Mouse (Mus musculus) left cerebral cortex, postnatal 36 days (tissue): Measurements from ENCODE around the gene Pde4d. TPM values are rescaled to one million over a fixed set of nuclear protein-coding genes. Genes with fewer than 3 reads are reported as not detected.

Experiments
- DNase-seq, 2 experiments: peaks; one replicate each; pipeline ENCODE4 v3.0.0; 2021 to 2022; ENCODE audit warnings: low spot score in 2 of 2, mixed read lengths in 1 of 2
- intact Hi-C: fragments of 180-260 bp; cut with DNase I; formaldehyde crosslinking; loops from one replicate; pipeline ENCODE4 v1.15.1; 2025
- total RNA-seq, 2 experiments: library from RNA; stranded (reverse); gene quantifications; 2 replicates each; pipeline ENCODE4 v1.2.3; 2021

Gene Pde4d
- total RNA-seq, 2 experiments from 2014 or later, result 110 to 119 TPM

GRCm38 (mm10) chr13:109820141-109820540 lies 1370.4 kb downstream of the Pde4d start:
- intact Hi-C loops, result loop anchor here (5.0 kb wide), 1 partner anchor 82 kb away; no protein-coding TSS in a partner anchor
- no peak for DNase-seq

- DNase-seq, result no peak
- intact Hi-C loops, result loop anchor here (5.0 kb wide), 1 partner anchor 81 kb away; no protein-coding TSS in a partner anchor
Observed at GRCm38 (mm10) chr13:109820866-109821265, 1371.1 kb downstream of the Pde4d start.

GRCm38 (mm10) chr13:109821725-109822412 lies 1372.1 kb downstream of the Pde4d start:
- no peak for DNase-seq
- intact Hi-C loops, result loop anchor here (5.0 kb wide), 1 partner anchor 80 kb away; no protein-coding TSS in a partner anchor

GRCm38 (mm10) chr13:109822413-109823298 lies 1372.9 kb downstream of the Pde4d start:
- DNase-seq, result peak; percentile 92 to 93
- intact Hi-C loops, result loop anchor here (5.0 kb wide), 1 partner anchor 80 kb away; no protein-coding TSS in a partner anchor

- peak in 1 of 2 experiments; percentile 15 for DNase-seq
- intact Hi-C loops, result loop anchor here (5.0 kb wide), 1 partner anchor 79 kb away; no protein-coding TSS in a partner anchor
Observed at GRCm38 (mm10) chr13:109823307-109824031, 1373.7 kb downstream of the Pde4d start.

GRCm38 (mm10) chr13:109825891-109826290 lies 1376.1 kb downstream of the Pde4d start:
- no peak for DNase-seq
- intact Hi-C loops, result no loop called here

GRCm38 (mm10) chr13:109827341-109827740 lies 1377.6 kb downstream of the Pde4d start:
- intact Hi-C loops, result no loop called here
- no peak for DNase-seq

- no peak for DNase-seq
- intact Hi-C loops, result no loop called here
Observed at GRCm38 (mm10) chr13:109827909-109828308, 1378.2 kb downstream of the Pde4d start.

GRCm38 (mm10) chr13:109829444-109829843 lies 1379.7 kb downstream of the Pde4d start:
- intact Hi-C loops, result no loop called here
- no peak for DNase-seq

GRCm38 (mm10) chr13:109834935-109835334 lies 1385.2 kb downstream of the Pde4d start:
- DNase-seq, result no peak
- intact Hi-C loops, result no loop called here

GRCm38 (mm10) chr13:109837453-109837852 lies 1387.7 kb downstream of the Pde4d start:
- DNase-seq, result no peak
- intact Hi-C loops, result no loop called here

GRCm38 (mm10) chr13:109837921-109838320 lies 1388.2 kb downstream of the Pde4d start:
- intact Hi-C loops, result no loop called here
- no peak for DNase-seq

GRCm38 (mm10) chr13:109840251-109840650 lies 1390.5 kb downstream of the Pde4d start:
- intact Hi-C loops, result no loop called here
- DNase-seq, result no peak

- intact Hi-C loops, result no loop called here
- DNase-seq, result no peak
Observed at GRCm38 (mm10) chr13:109841140-109841822, 1391.5 kb downstream of the Pde4d start.

GRCm38 (mm10) chr13:109842982-109843381 lies 1393.2 kb downstream of the Pde4d start:
- intact Hi-C loops, result no loop called here

GRCm38 (mm10) chr13:109844828-109845227 lies 1395.1 kb downstream of the Pde4d start:
- intact Hi-C loops, result no loop called here
- no peak for DNase-seq

More at GRCm38 (mm10) chr13:109842982-109843381, 1393.2 kb downstream of the Pde4d start:
- DNase-seq, result no peak

- DNase-seq, result no peak
- intact Hi-C loops, result no loop called here
Observed at GRCm38 (mm10) chr13:109863826-109864225, 1414.1 kb downstream of the Pde4d start.

- intact Hi-C loops, result no loop called here
- DNase-seq, result no peak
Observed at GRCm38 (mm10) chr13:109864311-109864710, 1414.6 kb downstream of the Pde4d start.

- DNase-seq, result no peak
- intact Hi-C loops, result no loop called here
Observed at GRCm38 (mm10) chr13:109880392-109880791, 1430.6 kb downstream of the Pde4d start.
